ENCODE assay signal across 27 mouse cellular contexts in genomic region chr17:50750874-50751273, GRCm38 (mm10).
A peak's percentile ranks its signal among the peaks of the same experiment; 100 is the strongest.
DNase-seq lines count a peak whose midpoint lies in the region; ATAC-seq and TF ChIP-seq lines count a peak whose summit lies in the region.
"Had no signal": no experiment of that assay in that cellular context is flagged by ENCODE, and none has a peak within 500 bp of the region (broad histone marks: within the 10 kb centered on the region; RNA-seq: fewer than 3 reads in every experiment).

No protein-coding gene starts in this region.

- no peak overlapping the region for H3K4me3 ChIP-seq in gastrocnemius, adult 2 months
- H3K4me3 ChIP-seq in bone marrow macrophage, adult 2 months (ENCODE audit: insufficient read depth, low read length) = no peak overlapping the region
- H3K4me3 ChIP-seq: forebrain, embryonic 10.5 days; heart, embryonic 12.5 days; heart, embryonic 15.5 days; hindbrain, embryonic 10.5 days; hindbrain, embryonic 13.5 days had no signal

- intact Hi-C loops in gastrocnemius, adult 2 months (cut with DNase I) = loop anchor here (5.0 kb wide), 1 partner anchor 69 kb away; no protein-coding TSS in a partner anchor

- H3K4me1 ChIP-seq in bone marrow macrophage, adult 2 months (ENCODE audit: control insufficient read depth, insufficient read depth, low read length) = peaks cover 18% of the 10 kb centered on the region
- H3K4me1 ChIP-seq: hindbrain, embryonic 10.5 days; hindbrain, embryonic 13.5 days had no signal

- ATAC-seq in megakaryocyte, adult 5-6 weeks (ENCODE audit: poor library complexity, severe bottlenecking) = peak; percentile 33; the same call in 1 of the 2 replicates
- ATAC-seq: CD4-positive, CD25-positive, alpha-beta regulatory T cell, adult 4 months; forebrain, embryonic 14.5 days; hindbrain, postnatal 0 days; inflammation-experienced regulatory T-cells, adult 6 months; intestine, embryonic 16.5 days had no signal

- TF ChIP-seq CTCF in gastrocnemius, adult 2 months (IDR thresholded peaks at IDR 0.05) = no peak
- no peak for TF ChIP-seq CTCF in bone marrow macrophage, adult 2 months (IDR thresholded peaks at IDR 0.05; ENCODE audit: low read depth, low read length)

- no peak for DNase-seq in gastrocnemius, adult 2 months
- no peak for DNase-seq in gastrocnemius, adult 18-20 months (ENCODE audit: low spot score)
- no peak for DNase-seq in right cerebral cortex, adult 18-20 months
- no peak for DNase-seq in lung, postnatal 14 days
- DNase-seq: adrenal gland, adult 2 months; adrenal gland, postnatal 14 days; cerebellum, adult 11-12 months; cerebellum, adult 8-10 months; cerebellum, postnatal 10 days; cerebellum, postnatal 36 days; embryo, embryonic 11 days; gastrocnemius, postnatal 25 days; heart, postnatal 10 days; heart, postnatal 36 days; kidney, adult 18-20 months had no signal

- peak overlapping the region; percentile 16; the same call in 1 of the 2 replicates for H3K27ac ChIP-seq in gastrocnemius, adult 2 months
- peak overlapping the region; percentile 46 for H3K27ac ChIP-seq in bone marrow macrophage, adult 2 months (ENCODE audit: insufficient read depth, low read depth, low read length)
- H3K27ac ChIP-seq: forebrain, embryonic 10.5 days; heart, embryonic 15.5 days; hindbrain, embryonic 10.5 days; hindbrain, embryonic 13.5 days; hindbrain, postnatal 0 days had no signal

- no peak for TF ChIP-seq POLR2A in bone marrow macrophage, adult 2 months (IDR thresholded peaks at IDR 0.05; ENCODE audit: borderline replicate concordance, low read depth, low read length)
